In the genomic region with DNA sequence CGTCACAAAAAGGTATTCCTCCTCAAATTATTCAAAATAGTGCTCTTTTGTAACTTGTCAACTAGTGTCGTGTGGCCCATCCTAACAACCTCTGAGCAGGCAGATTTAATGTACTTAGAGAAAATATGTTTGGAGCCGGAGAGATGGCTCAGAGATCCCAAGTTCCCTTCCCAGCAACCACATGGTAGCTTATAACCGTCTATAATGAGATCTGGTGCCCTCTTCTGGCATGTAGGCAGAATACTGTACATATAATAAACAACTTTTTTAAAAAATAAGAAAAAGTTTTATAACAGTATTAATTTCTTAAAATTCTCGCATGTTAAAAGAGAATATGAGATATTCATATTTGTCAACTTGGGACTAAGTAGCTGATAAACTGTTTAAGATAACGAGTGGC, we compare ENCODE assay signal across 1 mouse cellular context.
TF ChIP-seq lines count a peak whose summit lies in the region.

No protein-coding gene starts in this region.

TF ChIP-seq in CH12.LX, 34 proteins besides CTCF, POLR2A, EP300 and RAD21 (continued from another document):
- TF ChIP-seq MXI1 (IDR thresholded peaks at IDR 0.05; ENCODE audit: low read depth, low read length) (no peak), SMC3 (IDR thresholded peaks at IDR 0.05; ENCODE audit: low read depth, low read length) (0 out of 2 replicates have a peak, but pooled peaks have one; percentile 11), USF2 (conservative IDR thresholded peaks at IDR 0.05; ENCODE audit: low read depth, low read length) (no peak), UBTF (IDR thresholded peaks at IDR 0.05; ENCODE audit: low read depth, low read length) (no peak), MYC (IDR thresholded peaks at IDR 0.05; ENCODE audit: low read depth, low read length) (peak; percentile 70; the same call in 1 of the 2 replicates), MAFK (IDR thresholded peaks at IDR 0.05; ENCODE audit: insufficient replicate concordance, low read length) (no peak)
